Mouse (Mus musculus) left cerebral cortex, postnatal 36 days (tissue): Measurements from ENCODE around the gene Scnn1b. TPM values are rescaled to one million over a fixed set of nuclear protein-coding genes. Genes with fewer than 3 reads are reported as not detected.
A peak's percentile ranks its signal among the peaks of the same experiment; 100 is the strongest.

Experiments
- DNase-seq, 2 experiments: peaks; one replicate each; pipeline ENCODE4 v3.0.0; 2021 to 2022; ENCODE audit warnings: low spot score in 2 of 2, mixed read lengths in 1 of 2
- intact Hi-C: fragments of 180-260 bp; cut with DNase I; formaldehyde crosslinking; loops from one replicate; pipeline ENCODE4 v1.15.1; 2025
- total RNA-seq, 2 experiments: library from RNA; stranded (reverse); gene quantifications; 2 replicates each; pipeline ENCODE4 v1.2.3; 2021

The Scnn1b gene
- total RNA-seq, 2 experiments from 2014 or later = not detected

- intact Hi-C loops = no loop called here
- DNase-seq = no peak
Measured at GRCm38 (mm10) chr7:121955802-121956201, 91.0 kb downstream of the Scnn1b start.

GRCm38 (mm10) chr7:121961913-121962570 is 97.2 kb downstream of the Scnn1b start:
- intact Hi-C loops = loop anchor here (2.0 kb wide), 1 partner anchor 227 kb away; the partner anchor contains the start of gene Scnn1g
- DNase-seq = no peak

GRCm38 (mm10) chr7:121962571-121962959 is 97.7 kb downstream of the Scnn1b start:
- no peak for DNase-seq
- intact Hi-C loops = loop anchor here (2.0 kb wide), 1 partner anchor 228 kb away; the partner anchor contains the start of gene Scnn1g

GRCm38 (mm10) chr7:121963883-121964398 is 99.1 kb downstream of the Scnn1b start:
- peak in 1 of 2 experiments; percentile 39 for DNase-seq
- intact Hi-C loops = loop anchor here (2.0 kb wide), 1 partner anchor 229 kb away; the partner anchor contains the start of gene Scnn1g

GRCm38 (mm10) chr7:121966169-121966568 is 101.3 kb downstream of the Scnn1b start:
- DNase-seq = no peak
- intact Hi-C loops = no loop called here

Other genes starting within 250 kb of the Scnn1b start
- 10 to 100 TPM; 71.0 to 82.9 TPM for gene Usp31, start 157.8 kb upstream of the Scnn1b start, total RNA-seq
- under 1 TPM in 1 of 2 experiments, not detected in 1; 0.20 TPM for gene Scnn1g, start 130.6 kb upstream of the Scnn1b start, total RNA-seq
- gene Cog7, start 116.7 kb downstream of the Scnn1b start, total RNA-seq = 10 to 100 TPM; 42.5 to 44.3 TPM
- 10 to 100 TPM; 26.8 to 34.8 TPM for gene Gga2, start 156.2 kb downstream of the Scnn1b start, total RNA-seq
- gene Ubfd1, start 202.1 kb downstream of the Scnn1b start, total RNA-seq = 10 to 100 TPM; 56.2 to 58.2 TPM
- 1 to 10 TPM; 8.3 to 8.6 TPM for gene Ears2, start 202.2 kb downstream of the Scnn1b start, total RNA-seq
- gene Ndufab1, start 236.8 kb downstream of the Scnn1b start, total RNA-seq = 100 to 1,000 TPM; 267 to 269 TPM